Mouse (Mus musculus): Measurements from ENCODE around the gene Stpg1. TPM values are rescaled to one million over a fixed set of nuclear protein-coding genes. Genes with fewer than 3 reads are reported as not detected.

Stpg1 gene
- polyA plus RNA-seq, 1 experiment from 2014 or later, result 0.37 TPM

DNA sequence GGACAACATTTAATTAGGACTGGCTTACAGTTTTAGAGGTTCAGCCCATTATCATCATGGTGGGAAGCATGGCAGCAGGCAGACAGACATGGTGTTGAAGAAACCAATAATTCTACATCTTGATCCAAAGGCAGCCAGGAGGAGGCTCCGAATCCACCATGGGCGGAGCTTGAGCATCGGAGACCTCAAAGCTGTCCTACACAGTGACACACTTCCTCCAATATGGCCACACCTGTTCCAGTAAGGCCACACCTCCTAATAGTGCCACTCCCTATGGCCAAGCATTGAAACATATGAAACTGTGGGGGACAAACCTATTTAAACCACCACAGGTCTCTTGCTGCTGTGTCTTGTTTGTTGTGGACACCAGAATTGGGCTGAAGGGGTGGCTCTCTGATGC, 40.4 kb downstream of the Stpg1 start:
- Histone ChIP-seq H3K4me2 (no peak overlapping the region), H3K9ac (no peak overlapping the region), H3K27ac (no peak overlapping the region), H3K9me3 (no peaks in the 10 kb centered on the region), H3K4me3 (no peak overlapping the region), H3K4me1 (no peaks in the 10 kb centered on the region), H3K36me3 (no peaks in the 10 kb centered on the region), H3K27me3 (no peaks in the 10 kb centered on the region)
- ATAC-seq (ENCODE audit: borderline replicate concordance, extremely low read depth, low FRiP score, low TSS enrichment), result no peak
- 99% methylated on average over 3 of the region's 3 CpGs for WGBS

DNA sequence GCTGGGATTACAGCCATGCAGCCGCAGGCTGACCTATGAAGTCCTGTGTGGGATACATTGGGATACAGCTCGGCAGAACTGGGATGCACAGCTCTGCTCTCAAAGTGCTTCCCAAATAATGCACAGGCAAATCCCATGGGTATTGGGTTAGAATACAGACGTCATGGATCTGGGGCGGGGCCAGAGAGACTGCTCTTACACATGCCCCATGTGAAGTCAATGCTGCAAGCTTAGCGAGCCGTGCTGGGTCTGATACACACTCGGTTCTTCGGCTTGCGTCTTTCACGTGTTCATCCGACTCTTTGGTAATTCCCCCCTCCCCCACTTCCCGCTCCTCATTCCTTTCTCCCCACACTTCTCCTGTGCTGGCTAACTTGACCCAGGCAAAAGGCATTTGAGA, 44.5 kb downstream of the Stpg1 start:
- peaks cover 2% of the 10 kb centered on the region; the same call in 1 of the 2 replicates for H3K4me1 ChIP-seq
- H3K27me3 ChIP-seq, result no peaks in the 10 kb centered on the region
- no peaks in the 10 kb centered on the region for H3K9me3 ChIP-seq
- no peaks in the 10 kb centered on the region for H3K36me3 ChIP-seq
- no peak overlapping the region for H3K4me2 ChIP-seq
- H3K9ac ChIP-seq, result no peak overlapping the region
- WGBS, result 76% methylated on average over 12 of the region's 12 CpGs
- no peak overlapping the region for H3K27ac ChIP-seq
- H3K4me3 ChIP-seq, result no peak overlapping the region
- ATAC-seq (ENCODE audit: borderline replicate concordance, extremely low read depth, low FRiP score, low TSS enrichment), result no peak

DNA sequence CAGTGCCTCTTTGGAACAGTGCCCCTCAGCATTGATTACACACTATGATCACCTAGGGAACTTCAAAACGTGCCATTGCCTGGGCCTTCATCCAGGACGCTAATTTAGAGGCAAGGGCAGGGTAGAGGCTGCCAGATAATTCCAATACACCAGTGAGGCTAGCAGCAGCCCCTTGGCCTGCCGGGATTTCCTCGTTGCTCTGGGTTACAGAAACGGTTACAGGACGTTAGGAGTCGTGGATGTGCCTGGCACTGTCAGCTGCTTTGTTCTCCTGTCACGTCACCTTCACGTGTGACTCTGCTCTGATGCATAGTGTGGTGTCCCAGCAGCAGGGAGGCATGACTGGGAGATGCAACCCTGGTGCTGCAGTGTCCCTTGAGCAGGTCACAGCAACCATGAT, 45.5 kb downstream of the Stpg1 start:
- 61% methylated on average over 9 of the region's 9 CpGs for WGBS
- no peak for ATAC-seq (ENCODE audit: borderline replicate concordance, extremely low read depth, low FRiP score, low TSS enrichment)
- H3K27ac ChIP-seq, result no peak overlapping the region

DNA sequence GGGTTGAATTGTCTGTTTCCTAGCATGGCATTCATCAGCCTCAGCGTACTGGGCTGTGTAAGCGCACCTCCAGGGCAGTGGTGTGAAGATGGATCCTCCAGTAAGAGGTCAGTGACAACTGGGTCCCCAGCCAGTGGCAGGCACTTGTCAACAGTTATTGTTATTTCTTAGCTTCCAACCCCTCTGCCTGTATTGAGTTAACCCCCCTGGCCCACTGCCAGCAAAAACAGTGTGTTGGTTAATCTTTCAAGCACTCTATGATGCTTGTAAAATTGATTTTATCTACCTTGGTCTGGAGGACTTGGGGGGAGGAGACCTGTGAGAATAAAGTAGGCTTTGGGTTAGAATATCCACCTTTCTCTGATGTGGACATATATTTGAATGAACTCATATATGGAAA, 49.7 kb downstream of the Stpg1 start:
- WGBS, result 52% methylated on average over 2 of the region's 2 CpGs
- Histone ChIP-seq H3K9ac (no peak overlapping the region), H3K4me1 (peaks cover 51% of the 10 kb centered on the region), H3K36me3 (no peaks in the 10 kb centered on the region), H3K27ac (0 out of 2 replicates have a peak overlapping the region, but pooled peaks have one; percentile 90), H3K4me2 (no peak overlapping the region), H3K27me3 (no peaks in the 10 kb centered on the region), H3K4me3 (no peak overlapping the region), H3K9me3 (no peaks in the 10 kb centered on the region)
- no peak for ATAC-seq (ENCODE audit: borderline replicate concordance, extremely low read depth, low FRiP score, low TSS enrichment)

More for the DNA sequence above, 45.5 kb downstream of the Stpg1 start:
- Histone ChIP-seq H3K4me2 (no peak overlapping the region), H3K9ac (no peak overlapping the region), H3K27me3 (no peaks in the 10 kb centered on the region), H3K4me1 (peaks cover 12% of the 10 kb centered on the region), H3K4me3 (no peak overlapping the region), H3K36me3 (no peaks in the 10 kb centered on the region), H3K9me3 (no peaks in the 10 kb centered on the region)

DNA sequence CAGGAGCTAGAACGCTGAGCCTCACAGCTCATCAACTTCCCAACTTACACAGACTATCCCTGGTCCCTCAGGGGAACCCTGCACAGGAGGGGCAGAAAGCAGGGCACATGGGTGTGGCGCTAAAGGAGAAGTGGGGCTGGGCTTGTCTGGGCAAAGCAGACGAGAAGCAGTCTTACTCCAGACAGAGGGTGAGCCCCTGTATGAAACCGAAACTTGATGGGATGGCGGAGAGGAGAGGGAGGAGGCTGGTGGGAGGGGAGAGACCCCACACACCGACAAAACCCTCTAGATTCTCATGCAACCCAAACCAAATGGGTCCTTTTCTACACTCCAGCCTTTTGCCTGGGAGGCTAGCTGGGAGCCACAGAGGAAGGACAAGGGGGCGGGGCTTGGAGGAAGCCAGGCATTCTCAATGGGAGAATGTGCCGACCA, 50.5 kb downstream of the Stpg1 start:
- H3K9me3 ChIP-seq, result no peaks in the 10 kb centered on the region
- peak overlapping the region; percentile 53 for H3K4me2 ChIP-seq
- peaks cover 59% of the 10 kb centered on the region for H3K4me1 ChIP-seq
- peak overlapping the region; percentile 90 for H3K27ac ChIP-seq
- peak; percentile 44; the same call in 1 of the 2 replicates for ATAC-seq (ENCODE audit: borderline replicate concordance, extremely low read depth, low FRiP score, low TSS enrichment)
- WGBS, result 9% methylated on average over 8 of the region's 8 CpGs
- H3K9ac ChIP-seq, result peak overlapping the region; percentile 18; the same call in 1 of the 2 replicates
- H3K27me3 ChIP-seq, result no peaks in the 10 kb centered on the region
- no peaks in the 10 kb centered on the region for H3K36me3 ChIP-seq
- H3K4me3 ChIP-seq, result peak overlapping the region; percentile 30

DNA sequence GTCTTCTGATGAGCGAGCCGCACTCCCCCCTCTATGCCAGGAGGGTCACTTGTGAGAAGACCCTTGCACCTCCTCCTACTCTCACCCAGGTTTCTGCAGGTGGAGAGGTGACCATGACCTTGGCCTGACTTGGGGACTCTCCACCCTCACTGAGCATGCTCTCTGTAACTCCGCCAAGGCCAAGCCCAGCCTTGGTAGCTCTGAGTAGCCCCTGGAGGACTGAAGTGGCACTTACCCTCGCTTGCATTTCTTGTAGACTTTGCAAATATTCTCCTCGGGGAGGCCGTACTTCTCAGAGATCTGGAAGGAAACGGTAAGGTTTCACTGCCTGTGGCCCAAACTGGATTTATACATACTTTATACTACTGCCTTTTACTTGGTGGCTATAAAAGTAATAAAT, 51.4 kb downstream of the Stpg1 start:
- H3K27ac ChIP-seq, result peak overlapping the region; percentile 90
- H3K36me3 ChIP-seq, result no peaks in the 10 kb centered on the region
- H3K9me3 ChIP-seq, result no peaks in the 10 kb centered on the region
- ATAC-seq (ENCODE audit: borderline replicate concordance, extremely low read depth, low FRiP score, low TSS enrichment), result peak; percentile 57
- WGBS, result 58% methylated on average over 7 of the region's 7 CpGs
- H3K4me3 ChIP-seq, result no peak overlapping the region
- peak overlapping the region; percentile 10; the same call in 1 of the 2 replicates for H3K4me2 ChIP-seq
- H3K4me1 ChIP-seq, result peaks cover 59% of the 10 kb centered on the region
- no peak overlapping the region for H3K9ac ChIP-seq
- no peaks in the 10 kb centered on the region for H3K27me3 ChIP-seq

DNA sequence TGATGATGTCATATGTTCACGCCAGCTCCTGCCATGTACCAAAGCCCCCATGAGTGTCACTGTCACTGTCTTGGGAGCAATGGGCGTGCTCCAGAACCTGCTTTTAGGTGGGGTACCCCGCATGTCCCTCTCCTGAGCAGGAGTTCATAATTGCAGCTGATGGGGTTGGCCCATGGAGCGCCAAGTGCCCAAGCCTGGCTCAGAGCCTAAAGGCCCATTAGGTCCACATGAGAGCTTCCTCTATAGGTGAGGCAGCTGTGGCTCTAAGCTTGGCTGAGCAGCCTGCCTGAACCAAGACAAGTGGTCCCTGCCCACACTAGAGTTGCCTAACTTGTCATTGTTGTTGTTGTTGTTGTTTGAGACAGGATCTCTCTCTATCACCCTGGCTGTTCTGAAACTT, 52.2 kb downstream of the Stpg1 start:
- 64% methylated on average over 4 of the region's 4 CpGs for WGBS
- no peaks in the 10 kb centered on the region for H3K9me3 ChIP-seq
- peaks cover 59% of the 10 kb centered on the region for H3K4me1 ChIP-seq
- no peak overlapping the region for H3K9ac ChIP-seq
- 0 out of 2 replicates have a peak overlapping the region, but pooled peaks have one; percentile 10 for H3K4me2 ChIP-seq
- no peaks in the 10 kb centered on the region for H3K27me3 ChIP-seq
- ATAC-seq (ENCODE audit: borderline replicate concordance, extremely low read depth, low FRiP score, low TSS enrichment), result no peak
- peak overlapping the region; percentile 90 for H3K27ac ChIP-seq
- H3K4me3 ChIP-seq, result no peak overlapping the region
- H3K36me3 ChIP-seq, result no peaks in the 10 kb centered on the region

DNA sequence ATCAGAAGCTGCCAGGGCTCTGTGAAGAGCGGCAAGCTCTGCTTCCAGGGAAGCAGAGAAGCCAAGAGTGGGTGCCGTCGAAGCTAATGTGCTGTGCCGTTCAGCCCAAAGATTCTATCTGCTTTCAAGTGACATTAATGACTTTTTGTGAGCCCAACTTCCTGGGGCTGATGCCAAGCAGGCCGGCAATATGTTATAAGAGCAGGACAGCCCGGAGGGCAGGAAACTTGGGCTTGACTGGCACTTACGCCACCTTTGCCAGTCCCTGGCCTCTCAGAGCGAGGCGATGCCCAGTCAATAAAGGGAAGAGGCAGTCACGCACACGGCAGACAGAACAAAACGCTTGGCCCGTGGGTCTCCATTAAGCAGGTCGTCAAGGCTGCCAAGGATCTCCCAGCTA, 53.0 kb downstream of the Stpg1 start:
- ATAC-seq (ENCODE audit: borderline replicate concordance, extremely low read depth, low FRiP score, low TSS enrichment), result no peak

DNA sequence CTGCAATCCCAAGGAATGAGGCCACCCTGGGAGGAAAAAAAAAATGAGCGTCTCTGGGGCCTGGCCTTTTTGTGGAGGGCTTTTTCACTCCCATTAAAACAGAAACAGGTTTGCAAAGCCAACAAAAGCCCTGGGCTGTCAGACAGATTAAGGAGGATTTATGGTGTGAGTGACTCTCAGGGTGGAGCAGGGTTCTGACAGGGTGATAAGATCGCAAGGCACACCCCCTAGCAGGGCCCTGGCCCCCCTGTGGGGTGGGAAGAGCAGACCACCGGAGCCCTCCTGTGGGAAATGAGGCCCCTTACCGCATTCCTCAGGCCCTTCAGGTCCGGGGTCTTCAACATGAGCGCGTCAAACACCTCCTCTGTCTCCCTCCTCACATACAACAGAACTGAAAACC, 53.5 kb downstream of the Stpg1 start:
- 13% methylated on average over 7 of the region's 7 CpGs for WGBS
- Histone ChIP-seq H3K4me3 (no peak overlapping the region), H3K36me3 (no peaks in the 10 kb centered on the region), H3K27me3 (no peaks in the 10 kb centered on the region), H3K9me3 (no peaks in the 10 kb centered on the region), H3K4me1 (peaks cover 63% of the 10 kb centered on the region), H3K9ac (0 out of 2 replicates have a peak overlapping the region, but pooled peaks have one; percentile 15), H3K27ac (peak overlapping the region; percentile 90), H3K4me2 (no peak overlapping the region)
- no peak for ATAC-seq (ENCODE audit: borderline replicate concordance, extremely low read depth, low FRiP score, low TSS enrichment)

More for the DNA sequence above, 53.0 kb downstream of the Stpg1 start:
- peak overlapping the region; percentile 90 for H3K27ac ChIP-seq
- 25% methylated on average over 14 of the region's 14 CpGs for WGBS
- no peak overlapping the region for H3K4me2 ChIP-seq
- H3K4me1 ChIP-seq, result peaks cover 59% of the 10 kb centered on the region
- H3K9me3 ChIP-seq, result no peaks in the 10 kb centered on the region
- no peak overlapping the region for H3K4me3 ChIP-seq
- no peaks in the 10 kb centered on the region for H3K27me3 ChIP-seq
- 0 out of 2 replicates have a peak overlapping the region, but pooled peaks have one; percentile 15 for H3K9ac ChIP-seq
- no peaks in the 10 kb centered on the region for H3K36me3 ChIP-seq

DNA sequence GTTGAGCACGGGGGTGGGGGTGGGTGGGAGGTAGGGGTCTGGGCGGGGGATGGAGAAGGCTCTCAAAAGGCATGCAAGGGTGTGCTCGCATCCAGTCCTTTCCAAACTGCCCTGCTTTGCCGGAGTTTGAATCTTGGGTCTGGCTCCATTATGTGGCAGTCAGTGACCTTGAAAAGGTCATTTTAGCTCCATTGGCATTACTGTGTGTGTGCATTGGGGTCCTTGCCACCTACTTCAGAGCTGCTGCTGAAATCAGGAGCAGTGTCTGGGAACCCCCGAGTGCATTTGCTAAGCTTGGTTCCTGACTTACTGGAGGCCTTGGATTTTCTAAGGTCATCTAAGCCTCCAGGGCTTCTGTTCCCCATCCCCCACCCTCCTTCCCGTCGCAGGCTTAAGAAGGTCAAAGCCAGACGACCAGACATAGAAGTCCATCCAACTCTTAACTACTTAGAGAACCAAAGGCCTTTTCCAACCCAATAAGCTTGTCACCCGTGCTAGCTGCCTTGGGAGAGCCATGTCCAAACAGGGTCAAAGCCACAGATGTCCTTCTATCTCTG, 54.0 kb downstream of the Stpg1 start:
- H3K4me2 ChIP-seq, result no peak overlapping the region
- H3K9me3 ChIP-seq, result no peaks in the 10 kb centered on the region
- H3K4me1 ChIP-seq, result peaks cover 64% of the 10 kb centered on the region
- WGBS, result 24% methylated on average over 9 of the region's 9 CpGs
- no peaks in the 10 kb centered on the region for H3K27me3 ChIP-seq
- no peak overlapping the region for H3K9ac ChIP-seq
- no peak for ATAC-seq (ENCODE audit: borderline replicate concordance, extremely low read depth, low FRiP score, low TSS enrichment)
- H3K27ac ChIP-seq, result peak overlapping the region; percentile 90; the same call in 1 of the 2 replicates
- H3K36me3 ChIP-seq, result no peaks in the 10 kb centered on the region
- no peak overlapping the region for H3K4me3 ChIP-seq

DNA sequence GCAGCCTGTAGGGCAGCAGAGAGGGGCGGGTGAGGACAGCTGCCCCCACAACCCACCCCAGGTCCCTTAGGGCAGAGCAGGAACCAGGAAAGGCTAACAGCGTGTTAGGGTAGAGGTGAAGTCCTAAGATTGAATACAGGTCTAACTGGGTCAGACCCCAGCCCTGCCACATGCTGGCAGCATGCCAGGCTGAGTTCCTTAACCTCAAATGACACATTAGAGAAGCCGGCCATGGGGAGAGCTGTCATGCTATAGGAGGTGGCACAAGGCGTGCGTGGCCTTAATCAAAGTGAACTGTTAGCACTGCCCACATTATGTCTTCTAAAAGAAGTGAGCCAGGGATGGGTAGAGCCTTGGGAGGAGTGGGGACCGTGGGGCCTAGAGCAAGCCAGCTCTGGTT, 54.7 kb downstream of the Stpg1 start:
- Histone ChIP-seq H3K9ac (no peak overlapping the region), H3K27ac (no peak overlapping the region), H3K27me3 (no peaks in the 10 kb centered on the region), H3K9me3 (no peaks in the 10 kb centered on the region), H3K4me1 (peaks cover 60% of the 10 kb centered on the region), H3K4me3 (no peak overlapping the region), H3K36me3 (no peaks in the 10 kb centered on the region), H3K4me2 (no peak overlapping the region)
- no peak for ATAC-seq (ENCODE audit: borderline replicate concordance, extremely low read depth, low FRiP score, low TSS enrichment)
- WGBS, result 51% methylated on average over 6 of the region's 6 CpGs

DNA sequence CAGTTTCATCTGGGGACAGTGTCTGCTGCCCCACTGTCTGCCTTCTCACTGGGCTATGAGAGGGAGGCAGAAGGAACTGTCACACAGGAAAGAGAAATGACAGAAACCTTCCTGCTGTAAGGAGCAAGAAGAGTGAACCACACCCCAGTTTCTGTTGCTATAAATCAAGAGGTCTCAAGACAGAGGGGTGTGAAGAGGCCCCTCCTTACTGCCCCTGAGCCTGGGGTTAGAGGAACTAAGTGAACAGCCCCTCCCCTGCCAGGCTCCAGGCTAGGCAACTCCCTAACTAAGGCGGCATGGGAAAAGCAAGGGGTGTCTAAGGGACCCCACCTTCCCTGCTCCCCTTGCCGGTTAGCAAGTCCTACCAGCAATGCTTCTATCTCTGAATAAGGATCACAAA, 69.2 kb downstream of the Stpg1 start:
- no peaks in the 10 kb centered on the region for H3K9me3 ChIP-seq
- no peak overlapping the region for H3K27ac ChIP-seq
- peaks cover 39% of the 10 kb centered on the region for H3K4me1 ChIP-seq
- WGBS, result 42% methylated on average over 2 of the region's 2 CpGs
- no peak overlapping the region for H3K4me2 ChIP-seq
- no peak for ATAC-seq (ENCODE audit: borderline replicate concordance, extremely low read depth, low FRiP score, low TSS enrichment)
- H3K9ac ChIP-seq, result no peak overlapping the region
- H3K4me3 ChIP-seq, result no peak overlapping the region
- no peaks in the 10 kb centered on the region for H3K36me3 ChIP-seq
- H3K27me3 ChIP-seq, result peaks cover 12% of the 10 kb centered on the region
